Mouse (Mus musculus) heart, adult 9 months (tissue): Measurements from ENCODE around the gene Tmem106a.
"Not testable (repeated sequence)": the region's sequence is repeated elsewhere in the genome, so short reads cannot be mapped to it uniquely, and the experiment has no call there.

ENCODE experiments used
- DNase-seq, 2 experiments: peaks; one replicate each; pipeline ENCODE4 v3.0.0; 2022; ENCODE audit warnings: low spot score in 2 of 2

Gene Tmem106a

GRCm38 (mm10) chr11:101582054-101583035 lies at the start of gene Tmem106a:
TSS of gene Tmem106a (plus strand) at chr11:101582242.
- DNase-seq: peak; percentile 63 to 69

- DNase-seq: no peak
Measured at GRCm38 (mm10) chr11:101543533-101543932, 38.5 kb upstream of the Tmem106a start.

- DNase-seq: no peak
Measured at GRCm38 (mm10) chr11:101544132-101544531, 37.9 kb upstream of the Tmem106a start.

GRCm38 (mm10) chr11:101548526-101548925 lies 33.5 kb upstream of the Tmem106a start:
- no peak for DNase-seq

GRCm38 (mm10) chr11:101551751-101552475 lies 30.1 kb upstream of the Tmem106a start, which contains the start of the genes Brca1 and Nbr1:
TSS of gene Brca1 (minus strand) at chr11:101551955.
TSS of gene Nbr1 (plus strand) at chr11:101552149.
- peak; percentile 92 to 95 for DNase-seq

- DNase-seq: peak; percentile 99 to 100
Measured at GRCm38 (mm10) chr11:101552476-101553300, 29.4 kb upstream of the Tmem106a start.

GRCm38 (mm10) chr11:101553354-101553930 lies 28.6 kb upstream of the Tmem106a start:
- DNase-seq: peak; percentile 10 to 16

GRCm38 (mm10) chr11:101556541-101556940 lies 25.5 kb upstream of the Tmem106a start:
- no peak for DNase-seq

- no peak for DNase-seq
Measured at GRCm38 (mm10) chr11:101556954-101557353, 25.1 kb upstream of the Tmem106a start.

- DNase-seq: peak in 1 of 2 experiments; percentile 32
Measured at GRCm38 (mm10) chr11:101562391-101562790, 19.7 kb upstream of the Tmem106a start.

- no peak for DNase-seq
Measured at GRCm38 (mm10) chr11:101568421-101568820, 13.6 kb upstream of the Tmem106a start.

GRCm38 (mm10) chr11:101576116-101576515 lies 5.9 kb upstream of the Tmem106a start:
- no peak for DNase-seq

GRCm38 (mm10) chr11:101581081-101581764 lies 819 bp upstream of the Tmem106a start:
- no peak for DNase-seq

- DNase-seq: no peak
Measured at GRCm38 (mm10) chr11:101583205-101583604, 1.2 kb downstream of the Tmem106a start.

GRCm38 (mm10) chr11:101585031-101585430 lies 3.0 kb downstream of the Tmem106a start:
- DNase-seq: not testable (repeated sequence)

GRCm38 (mm10) chr11:101585805-101586204 lies 3.8 kb downstream of the Tmem106a start:
- DNase-seq: no peak

GRCm38 (mm10) chr11:101587676-101588075 lies 5.6 kb downstream of the Tmem106a start:
- peak in 1 of 2 experiments; percentile 27 for DNase-seq

GRCm38 (mm10) chr11:101588868-101589267 lies 6.8 kb downstream of the Tmem106a start:
- no peak for DNase-seq

GRCm38 (mm10) chr11:101589444-101589843 lies 7.4 kb downstream of the Tmem106a start:
- peak in 1 of 2 experiments; percentile 37 for DNase-seq

GRCm38 (mm10) chr11:101589989-101590624 lies 8.1 kb downstream of the Tmem106a start:
- no peak for DNase-seq
